Mouse (Mus musculus) left cerebral cortex, postnatal 25 days (tissue): Measurements from ENCODE around the gene Nek5. TPM values are rescaled to one million over a fixed set of nuclear protein-coding genes. Genes with fewer than 3 reads are reported as not detected.

Experiments used
- DNase-seq, 2 experiments: peaks; one replicate each; pipeline ENCODE4 v3.0.0; 2022; ENCODE audit warnings: low spot score in 2 of 2, mixed read lengths in 1 of 2
- intact Hi-C: fragments of 180-260 bp; cut with DNase I; formaldehyde crosslinking; loops from one replicate; pipeline ENCODE4 v1.15.1; 2025
- total RNA-seq, 2 experiments: library from RNA; stranded (reverse); gene quantifications; 2 replicates each; pipeline ENCODE4 v1.2.3; 2021

Gene Nek5
- total RNA-seq, 2 experiments from 2014 or later: 0.16 TPM; not detected in 1

DNA sequence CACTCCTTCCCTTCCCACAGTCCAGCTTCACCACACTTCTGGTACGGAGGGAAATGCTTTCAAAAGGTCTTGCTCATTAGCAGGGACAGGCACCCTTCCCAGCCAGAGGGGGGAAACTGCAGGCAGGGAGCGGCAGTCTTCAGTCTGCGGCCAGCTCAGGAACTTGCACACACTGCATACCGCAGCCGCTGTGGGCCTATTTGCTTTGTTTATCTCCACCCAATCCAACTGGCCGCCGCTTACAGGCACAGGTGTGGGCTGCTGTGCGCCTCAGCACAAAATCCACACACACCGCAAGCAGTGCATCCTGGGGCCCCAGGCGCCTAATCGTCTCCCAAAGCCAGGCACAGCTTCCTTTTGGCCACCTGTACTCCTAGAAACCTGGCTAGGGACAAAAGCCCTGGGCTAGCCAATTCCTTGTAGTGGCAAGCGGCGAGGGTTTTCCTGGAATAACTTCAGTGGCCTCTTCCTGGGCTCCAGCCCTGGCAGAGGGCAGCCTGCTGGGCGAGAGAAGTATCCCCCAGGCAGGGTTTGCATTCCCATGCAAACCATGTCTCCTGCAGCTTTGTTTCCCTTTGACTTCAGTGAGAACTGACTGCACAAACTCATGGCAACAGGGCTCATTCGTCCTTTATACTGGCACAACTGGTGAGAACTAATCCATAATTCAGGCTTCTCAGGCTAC is 85.2 kb downstream of the Nek5 start:
- no peak for DNase-seq

DNA sequence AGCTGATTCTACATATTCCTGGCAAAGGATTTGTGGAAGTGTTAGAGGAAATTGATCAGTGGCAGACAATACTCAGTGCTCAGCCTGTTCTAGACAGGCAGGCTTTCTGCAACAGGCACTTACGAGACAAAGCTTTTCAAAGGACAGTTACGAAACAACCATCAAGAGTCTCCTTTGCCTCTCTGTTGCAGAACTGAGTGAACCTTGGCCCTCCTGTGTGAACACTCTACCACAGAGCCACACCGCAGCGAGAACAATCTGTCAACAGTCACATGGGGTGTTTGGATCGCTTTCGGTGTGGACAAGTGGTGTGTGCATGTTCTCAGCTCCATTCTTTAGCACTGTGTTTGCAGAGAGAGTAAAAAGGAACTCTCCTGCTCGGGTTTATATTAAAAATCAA is 87.8 kb downstream of the Nek5 start:
- DNase-seq: no peak
- intact Hi-C loops: no loop called here

More for the DNA sequence above, 85.2 kb downstream of the Nek5 start:
- intact Hi-C loops: loop anchor here (10.0 kb wide), 1 partner anchor 45 kb away; no protein-coding TSS in a partner anchor

DNA sequence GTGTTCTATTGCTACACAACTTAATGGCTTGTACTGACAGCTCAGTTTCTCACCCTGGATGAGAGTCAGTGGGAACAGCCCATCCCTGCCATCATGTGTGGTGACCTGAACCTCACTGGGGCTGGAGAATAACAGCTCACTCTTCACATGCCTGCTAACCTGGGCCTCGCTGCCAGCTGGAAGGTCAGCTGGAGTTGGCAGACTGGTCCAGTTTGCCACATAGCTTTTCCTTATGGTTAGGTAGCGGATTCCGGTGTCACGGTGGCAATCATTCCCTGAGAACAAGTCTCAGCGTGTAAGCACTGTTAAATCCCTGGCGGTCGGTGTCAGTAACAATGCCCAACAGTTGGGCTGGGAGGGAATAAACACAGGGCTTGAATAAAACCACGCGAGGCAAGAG is 88.7 kb downstream of the Nek5 start:
- DNase-seq: no peak
- intact Hi-C loops: no loop called here

DNA sequence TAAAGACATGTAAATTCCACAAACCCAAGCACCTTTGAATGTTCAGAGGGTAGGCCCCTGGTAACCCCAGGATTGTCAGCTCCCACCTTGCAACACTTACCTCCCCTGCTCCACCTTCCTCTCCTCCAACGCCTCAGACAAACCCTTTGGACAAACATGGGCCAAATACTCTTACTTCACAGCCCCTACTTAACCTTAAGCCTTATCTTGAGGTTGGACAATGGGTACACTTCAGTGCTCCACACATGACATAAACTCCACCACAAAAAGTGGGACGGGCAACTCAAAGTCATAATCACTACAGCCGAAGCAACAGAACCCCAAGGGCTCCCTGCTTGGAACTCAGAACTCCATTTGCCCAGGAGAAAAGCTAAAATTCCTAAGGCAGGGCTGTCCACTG is 93.9 kb downstream of the Nek5 start:
- intact Hi-C loops: no loop called here
- DNase-seq: no peak

- intact Hi-C loops: no loop called here
- no peak for DNase-seq
These were observed 95.9 kb downstream of the Nek5 start for GRCm38 (mm10) chr8:22028973-22029372.

DNA sequence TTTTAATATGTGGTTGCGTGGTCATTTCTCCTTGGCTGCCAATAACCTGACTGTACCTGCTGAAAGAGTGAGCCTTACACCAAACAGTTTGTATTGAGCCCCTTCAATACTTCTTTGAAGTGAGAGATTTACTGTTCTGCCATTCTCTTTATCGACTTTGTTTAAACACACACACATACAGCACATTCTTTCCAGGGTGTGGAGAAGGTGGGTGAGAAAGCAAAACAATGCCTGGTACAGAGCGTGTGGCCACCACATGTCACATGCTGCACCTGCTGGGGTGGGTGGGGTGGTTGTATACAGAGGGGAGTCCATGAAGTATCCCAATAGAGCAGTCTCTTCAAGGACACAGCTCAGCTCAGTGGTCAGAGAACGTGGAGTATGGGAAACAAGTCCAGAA is 99.6 kb downstream of the Nek5 start:
- intact Hi-C loops: no loop called here
- no peak for DNase-seq

Other genes with a start within 250 kb of the Nek5 start
- gene Defb9, start 239.6 kb downstream of the Nek5 start, total RNA-seq: not detected
- not detected for gene Defb11, start 218.6 kb downstream of the Nek5 start, total RNA-seq
- gene Defb15, start 192.3 kb downstream of the Nek5 start, total RNA-seq: not detected
- gene Defb35, start 186.7 kb downstream of the Nek5 start, total RNA-seq: not detected
- gene Defb13, start 178.3 kb downstream of the Nek5 start, total RNA-seq: not detected
- not detected for gene Fam90a1a, start 166.3 kb downstream of the Nek5 start, total RNA-seq
- gene Ccdc70, start 155.3 kb downstream of the Nek5 start, total RNA-seq: not detected
- 1 to 10 TPM; 1.9 to 2.0 TPM for gene Atp7b, start 64.7 kb downstream of the Nek5 start, total RNA-seq
- 10 to 100 TPM; 32.7 to 34.4 TPM for gene Alg11, start 64.3 kb downstream of the Nek5 start, total RNA-seq
- gene Nek3, start 41.4 kb upstream of the Nek5 start, total RNA-seq: 1 to 10 TPM; 1.8 to 1.9 TPM
- under 1 TPM; 0.57 to 0.85 TPM for gene Ckap2, start 60.8 kb upstream of the Nek5 start, total RNA-seq
- 10 to 100 TPM; 26.0 to 28.1 TPM for gene Vps36, start 67.8 kb upstream of the Nek5 start, total RNA-seq
- gene Thsd1, start 102.3 kb upstream of the Nek5 start, total RNA-seq: 1 to 10 TPM; 3.6 to 4.6 TPM
- not detected for gene Tpte, start 158.4 kb upstream of the Nek5 start, total RNA-seq